Mouse (Mus musculus) CD4-positive, CD25-positive, alpha-beta regulatory T cell, adult 9 weeks (primary cell): Measurements from ENCODE around the gene Plp2. TPM values are rescaled to one million over a fixed set of nuclear protein-coding genes. Genes with fewer than 3 reads are reported as not detected.

Experiments
- polyA plus RNA-seq: library from polyadenylated mRNA; unstranded; fragments of 100-300 nt; shearing (Covaris generic); gene quantifications from one replicate; pipeline ENCODE4 v1.2.1, GENCODE M21; 2017

Plp2 gene
- 120 TPM for polyA plus RNA-seq

GRCm38 (mm10) chrX:7670921-7671623 lies at the start of gene Plp2:
Gene Plp2 (minus strand): TSS chrX:7671390.

GRCm38 (mm10) chrX:7714135-7714899 lies 43.1 kb upstream of the Plp2 start, which contains the start of gene Wdr45:
Gene Wdr45 (plus strand): TSS chrX:7714333.

DNA sequence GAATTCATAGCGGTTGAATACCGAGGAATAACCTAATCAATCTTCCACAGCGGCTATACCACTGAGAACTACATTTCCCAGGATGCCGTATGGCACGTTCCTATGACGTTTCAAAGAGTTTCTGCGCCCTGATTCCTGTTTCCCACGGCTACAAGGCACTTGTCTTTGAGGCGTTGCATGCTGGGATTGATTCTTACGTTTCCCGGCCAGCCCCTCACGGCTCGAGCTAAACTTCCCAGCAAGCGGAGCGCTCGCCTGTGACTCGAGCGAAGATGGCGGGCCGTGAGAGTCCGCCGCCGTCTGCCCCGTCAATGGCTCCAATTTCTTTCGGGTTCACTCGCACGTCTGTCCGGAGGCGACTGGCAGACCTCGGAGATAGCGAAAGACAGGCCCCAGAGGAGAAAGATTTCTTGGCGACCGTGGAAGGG lies 25.8 kb upstream of the Plp2 start, which contains the start of gene Gpkow:
Gpkow (plus strand) TSS at position 178 of the 428 bp plus-strand sequence.

DNA sequence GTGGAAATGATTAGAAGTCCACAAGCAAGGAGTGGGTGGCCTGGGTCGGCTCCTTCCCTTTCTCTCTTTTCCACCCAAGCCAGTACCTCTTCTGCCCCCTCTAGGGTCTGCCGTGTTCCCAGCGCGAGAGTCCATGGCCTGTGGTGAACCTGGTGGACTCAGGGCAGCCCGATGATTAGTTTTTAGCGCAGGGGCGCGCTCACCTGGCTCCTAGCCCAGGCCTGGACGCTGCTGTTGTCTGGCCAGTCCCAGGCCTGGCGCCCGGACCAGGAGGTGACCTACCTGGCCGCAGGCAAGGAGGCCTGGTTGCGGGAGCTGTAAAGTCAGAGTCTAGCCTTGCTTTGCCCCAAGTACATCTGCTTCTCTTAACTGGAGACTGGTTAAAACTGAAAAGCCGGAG lies 9.7 kb upstream of the Plp2 start, which contains the start of gene Magix:
Magix (minus strand) TSS at position 388 of the 400 bp plus-strand sequence.

GRCm38 (mm10) chrX:7657221-7657639 lies 14.0 kb downstream of the Plp2 start, which contains the start of gene Prickle3:
Gene Prickle3 (plus strand): TSS chrX:7657260.

DNA sequence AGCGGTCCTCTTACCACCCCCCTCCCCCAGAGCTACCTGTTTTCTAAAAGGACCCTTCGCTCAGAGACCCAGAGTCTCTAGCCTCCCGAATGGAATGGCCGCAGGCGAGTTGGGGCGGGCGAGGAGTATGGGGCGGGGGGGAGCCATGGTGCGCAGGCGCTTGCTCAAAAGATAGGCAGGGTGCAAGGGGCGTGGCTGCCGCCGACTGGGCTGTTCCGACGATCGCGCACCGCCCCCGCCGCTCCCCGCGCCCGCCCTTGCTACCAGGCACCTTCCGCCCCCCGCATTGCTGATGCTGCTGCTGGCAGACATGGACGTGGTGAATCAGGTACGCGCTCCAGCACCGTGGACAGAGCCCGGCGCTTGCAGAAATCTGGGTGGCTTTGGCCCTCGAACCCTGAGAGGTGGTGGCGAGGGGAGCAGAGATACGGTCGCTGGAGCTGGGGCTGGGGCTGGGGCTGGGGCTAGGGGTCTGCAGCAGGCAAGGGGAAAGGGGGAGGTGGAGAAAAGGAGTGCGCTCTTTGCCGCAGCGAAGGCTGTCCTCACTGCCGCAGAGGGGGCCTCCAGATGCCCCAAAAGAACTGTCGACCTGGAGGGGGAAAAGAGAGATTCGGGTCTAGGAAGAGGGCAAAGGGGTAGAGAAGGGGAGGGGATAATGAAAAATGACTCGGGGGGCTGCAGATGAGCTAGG lies 32.6 kb downstream of the Plp2 start, which contains the start of gene Syp:
Syp (plus strand) TSS at position 71 of the 691 bp plus-strand sequence.

Other genes starting within 250 kb of the Plp2 start
- gene Foxp3, start 97.7 kb downstream of the Plp2 start, polyA plus RNA-seq: 110 TPM
- 5.9 TPM for gene Ppp1r3f, start 97.1 kb downstream of the Plp2 start, polyA plus RNA-seq
- 36.4 TPM for gene Ccdc22, start 65.9 kb downstream of the Plp2 start, polyA plus RNA-seq
- gene Cacna1f, start 64.3 kb downstream of the Plp2 start, polyA plus RNA-seq: not detected
- 14.3 TPM for gene Syp, start 32.9 kb downstream of the Plp2 start, polyA plus RNA-seq
- 37.0 TPM for gene Prickle3, start 14.1 kb downstream of the Plp2 start, polyA plus RNA-seq
- not detected for gene Magix, start 9.9 kb upstream of the Plp2 start, polyA plus RNA-seq
- 78.4 TPM for gene Gpkow, start 25.7 kb upstream of the Plp2 start, polyA plus RNA-seq
- gene Wdr45, start 42.9 kb upstream of the Plp2 start, polyA plus RNA-seq: 81.1 TPM
- gene Gm45208, start 50.9 kb upstream of the Plp2 start, polyA plus RNA-seq: 1.1 TPM
- gene Praf2, start 57.0 kb upstream of the Plp2 start, polyA plus RNA-seq: 37.5 TPM
- gene Ccdc120, start 79.5 kb upstream of the Plp2 start, polyA plus RNA-seq: 0.45 TPM
- 43.5 TPM for gene Tfe3, start 91.2 kb upstream of the Plp2 start, polyA plus RNA-seq
- 122 TPM for gene Gripap1, start 118.4 kb upstream of the Plp2 start, polyA plus RNA-seq
- gene Kcnd1, start 150.9 kb upstream of the Plp2 start, polyA plus RNA-seq: 1.3 TPM
- gene Otud5, start 170.0 kb upstream of the Plp2 start, polyA plus RNA-seq: 16.1 TPM
- 61.9 TPM for gene Pim2, start 206.9 kb upstream of the Plp2 start, polyA plus RNA-seq
- 45.5 TPM for gene Slc35a2, start 212.6 kb upstream of the Plp2 start, polyA plus RNA-seq
- 174 TPM for gene Pqbp1, start 227.9 kb upstream of the Plp2 start, polyA plus RNA-seq
- gene Timm17b, start 228.0 kb upstream of the Plp2 start, polyA plus RNA-seq: 174 TPM
- not detected for gene Gm10491, start 236.4 kb upstream of the Plp2 start, polyA plus RNA-seq
- gene Gm10490, start 238.2 kb upstream of the Plp2 start, polyA plus RNA-seq: not detected
- not detected for gene Pcsk1n, start 248.4 kb upstream of the Plp2 start, polyA plus RNA-seq